Mouse (Mus musculus) cerebellum, adult 8-10 months (tissue): ENCODE measurements around the gene Syngap1.

ENCODE experiments used
- DNase-seq: peaks from one replicate; pipeline ENCODE4 v3.0.0; 2022

The Syngap1 gene

GRCm38 (mm10) chr17:26936921-26937695 is 3.9 kb upstream of the Syngap1 start:
- DNase-seq: no peak

GRCm38 (mm10) chr17:26937883-26938695 is 3.0 kb upstream of the Syngap1 start:
- DNase-seq: no peak

- peak; percentile 51 for DNase-seq
Measured at GRCm38 (mm10) chr17:26938731-26939130, 2.3 kb upstream of the Syngap1 start.

GRCm38 (mm10) chr17:26939178-26939972 is 1.7 kb upstream of the Syngap1 start, which contains the start of gene Cuta:
Cuta (minus strand) TSS chr17:26939569.
- peak; percentile 100 for DNase-seq

GRCm38 (mm10) chr17:26939973-26940300 is 1.1 kb upstream of the Syngap1 start:
- no peak for DNase-seq

GRCm38 (mm10) chr17:26941841-26942570 is 953 bp downstream of the Syngap1 start:
- DNase-seq: no peak

GRCm38 (mm10) chr17:26945824-26946495 is 4.9 kb downstream of the Syngap1 start:
- no peak for DNase-seq

GRCm38 (mm10) chr17:26946567-26946966 is 5.5 kb downstream of the Syngap1 start:
- DNase-seq: peak; percentile 81

- DNase-seq: no peak
Measured at GRCm38 (mm10) chr17:26947231-26948100, 6.4 kb downstream of the Syngap1 start.

GRCm38 (mm10) chr17:26948316-26949050 is 7.4 kb downstream of the Syngap1 start:
- DNase-seq: peak; percentile 51

GRCm38 (mm10) chr17:26949051-26949577 is 8.1 kb downstream of the Syngap1 start:
- peak; percentile 40 for DNase-seq

GRCm38 (mm10) chr17:26949866-26950265 is 8.8 kb downstream of the Syngap1 start:
- no peak for DNase-seq

GRCm38 (mm10) chr17:26950560-26951288 is 9.7 kb downstream of the Syngap1 start:
- DNase-seq: no peak

GRCm38 (mm10) chr17:26951406-26951805 is 10.4 kb downstream of the Syngap1 start:
- peak; percentile 35 for DNase-seq

- DNase-seq: no peak
Measured at GRCm38 (mm10) chr17:26951952-26952877, 11.2 kb downstream of the Syngap1 start.

GRCm38 (mm10) chr17:26953201-26953600 is 12.1 kb downstream of the Syngap1 start:
- DNase-seq: no peak

- no peak for DNase-seq
Measured at GRCm38 (mm10) chr17:26953726-26954125, 12.7 kb downstream of the Syngap1 start.

- DNase-seq: no peak
Measured at GRCm38 (mm10) chr17:26956309-26956708, 15.3 kb downstream of the Syngap1 start.
